Mouse (Mus musculus): ENCODE measurements around the gene Tcf20.

The Tcf20 gene

GRCm38 (mm10) chr15:82960786-82961561, 26.7 kb downstream of the Tcf20 start:
- DNase-seq (ENCODE audit: extremely low spot score, low read depth, low spot score), result no peak

DNA sequence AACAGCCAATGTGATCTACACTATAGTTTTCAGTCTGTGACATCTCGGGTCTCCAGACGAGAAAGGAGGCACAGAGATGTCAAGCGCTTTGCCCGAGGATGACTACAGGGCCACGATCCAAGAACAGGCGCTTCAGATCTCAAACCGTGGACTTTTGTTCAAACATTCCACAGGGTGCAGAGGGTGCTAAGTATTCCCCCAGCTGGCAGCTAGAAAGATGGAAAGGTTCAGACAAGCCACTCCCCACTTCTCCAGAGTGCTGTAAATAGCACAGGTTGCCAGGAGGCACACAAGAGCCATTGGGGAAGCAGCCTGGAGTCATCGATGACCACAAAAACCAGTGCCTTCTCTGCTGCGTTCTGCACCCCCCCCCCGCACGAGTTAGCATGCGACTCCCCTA, 28.5 kb downstream of the Tcf20 start:
- DNase-seq (ENCODE audit: extremely low spot score, low read depth, low spot score), result no peak

DNA sequence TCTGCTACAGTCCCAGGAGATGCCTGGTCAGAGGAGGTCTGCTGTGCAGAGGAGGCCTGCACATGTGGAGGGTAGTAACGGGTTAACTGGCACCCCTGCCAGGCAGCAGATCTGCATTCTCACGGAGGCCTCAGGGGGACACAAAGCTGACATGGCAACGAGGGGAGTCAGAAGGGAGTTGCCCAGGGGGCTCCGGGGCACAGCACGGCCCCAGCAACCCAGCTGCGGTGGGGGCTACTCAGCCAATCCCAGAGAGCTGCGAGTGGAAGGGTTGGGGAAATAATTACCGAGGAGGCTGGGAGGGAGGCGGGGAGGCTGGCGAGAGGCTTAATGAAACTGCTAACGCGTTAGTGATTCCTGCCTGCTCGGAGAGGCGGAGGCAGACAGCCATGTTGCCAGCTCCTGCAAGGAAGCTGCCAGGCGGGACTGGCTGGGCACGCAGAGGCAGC, 29.4 kb downstream of the Tcf20 start:
- DNase-seq (ENCODE audit: extremely low spot score, low read depth, low spot score), result no peak

DNA sequence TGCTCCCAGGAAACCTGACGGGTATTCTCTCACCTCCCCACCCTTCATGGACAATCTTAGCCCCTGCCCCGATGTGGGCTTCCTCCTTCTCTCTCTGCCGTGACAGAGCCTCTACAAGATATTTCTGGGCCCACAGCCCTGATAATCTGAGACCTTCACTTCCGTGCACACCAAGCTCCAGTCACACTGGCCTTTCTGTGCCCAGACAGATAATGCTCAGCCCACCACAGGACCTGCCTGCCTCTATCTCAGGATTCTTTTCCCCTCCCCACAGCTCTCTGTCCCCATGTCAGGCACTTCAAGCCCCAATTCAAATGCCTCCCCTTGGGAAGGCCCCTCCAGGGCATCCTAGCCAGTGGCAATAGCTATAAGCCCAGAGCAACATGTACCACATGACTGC, 31.0 kb downstream of the Tcf20 start:
- DNase-seq (ENCODE audit: extremely low spot score, low read depth, low spot score), result no peak

DNA sequence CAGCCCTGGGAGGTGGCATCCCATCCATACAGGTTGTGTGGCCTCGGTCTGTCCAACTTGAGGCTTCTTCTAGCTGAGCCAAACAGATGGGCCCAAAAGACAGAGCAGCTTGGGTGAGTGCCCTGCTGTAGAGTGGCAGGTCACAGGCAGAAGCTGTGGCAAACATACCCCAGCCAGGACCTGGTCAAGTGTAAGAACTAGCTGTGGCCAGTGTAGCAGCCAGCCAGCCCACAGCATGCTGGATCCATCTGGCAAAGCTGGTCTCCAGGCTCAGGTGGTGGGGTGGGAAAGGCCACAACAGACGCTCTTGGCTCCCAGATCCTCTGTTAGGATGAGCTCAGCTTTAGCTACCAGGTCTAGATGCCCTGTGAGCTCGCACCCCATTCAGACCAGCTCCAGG, 31.4 kb downstream of the Tcf20 start:
- DNase-seq (ENCODE audit: extremely low spot score, low read depth, low spot score), result no peak

DNA sequence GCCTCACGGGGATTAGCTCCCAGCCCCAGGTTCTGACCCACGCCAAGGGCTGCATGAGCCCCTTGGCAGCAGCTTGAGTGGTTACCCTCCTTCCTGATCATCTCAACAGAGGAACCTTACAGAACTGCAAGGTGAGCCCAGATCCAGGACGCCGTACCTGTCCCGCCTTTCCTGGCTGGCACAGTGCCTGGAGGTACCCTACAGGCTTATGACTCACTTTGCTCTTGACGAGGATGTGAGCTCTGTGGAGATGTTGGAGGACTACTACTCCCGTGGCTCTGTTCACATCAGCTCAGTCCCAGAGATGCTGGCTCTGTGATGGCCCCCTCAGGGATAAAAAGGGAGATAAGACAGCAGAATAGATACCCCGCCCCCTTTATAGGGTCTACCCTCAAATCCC, 32.4 kb downstream of the Tcf20 start:
- DNase-seq (ENCODE audit: extremely low spot score, low read depth, low spot score), result no peak

DNA sequence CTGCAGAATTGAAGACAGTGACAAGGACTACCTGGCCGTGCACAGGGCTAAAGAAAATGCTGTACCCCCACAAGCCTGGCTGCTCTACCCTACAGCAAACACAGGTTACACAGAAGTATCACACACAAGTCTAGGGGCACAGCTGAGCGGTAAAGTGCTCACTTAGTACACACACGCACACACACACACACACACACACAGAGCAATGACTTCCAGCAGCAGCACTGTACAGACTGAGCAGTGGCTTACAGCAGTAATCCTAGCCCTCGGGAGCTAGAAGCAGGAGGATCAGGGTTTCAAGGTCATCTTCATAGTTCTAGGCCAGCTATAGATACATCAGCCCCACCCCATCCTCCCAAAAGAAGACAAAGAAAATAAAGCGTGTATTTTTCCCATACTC, 33.6 kb downstream of the Tcf20 start:
- no peak for DNase-seq (ENCODE audit: extremely low spot score, low read depth, low spot score)

DNA sequence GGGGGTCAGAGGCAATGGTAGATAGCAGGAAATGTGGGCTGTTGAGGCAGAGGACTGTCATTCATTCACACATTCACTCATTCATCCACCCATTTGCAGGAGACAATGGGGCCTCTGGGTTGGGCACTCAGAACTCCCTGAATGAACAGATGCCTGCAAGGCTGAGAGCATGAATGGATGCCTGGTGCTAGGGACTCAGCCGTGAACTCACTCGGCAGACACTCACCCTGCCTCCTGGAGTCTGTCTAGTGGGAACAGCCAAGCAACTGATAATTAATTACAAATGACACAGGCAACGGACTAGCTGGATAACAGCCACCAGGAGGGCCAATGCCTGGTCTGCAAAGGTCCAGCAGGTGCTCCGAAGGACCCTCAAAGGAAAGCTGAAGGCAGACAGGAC, 34.6 kb downstream of the Tcf20 start:
- no peak for DNase-seq (ENCODE audit: extremely low spot score, low read depth, low spot score)

GRCm38 (mm10) chr15:82952292-82952705, 35.4 kb downstream of the Tcf20 start:
- DNase-seq (ENCODE audit: extremely low spot score, low read depth, low spot score), result no peak

- no peak for DNase-seq (ENCODE audit: extremely low spot score, low read depth, low spot score)
Measured at GRCm38 (mm10) chr15:82950246-82950645, 37.4 kb downstream of the Tcf20 start.

DNA sequence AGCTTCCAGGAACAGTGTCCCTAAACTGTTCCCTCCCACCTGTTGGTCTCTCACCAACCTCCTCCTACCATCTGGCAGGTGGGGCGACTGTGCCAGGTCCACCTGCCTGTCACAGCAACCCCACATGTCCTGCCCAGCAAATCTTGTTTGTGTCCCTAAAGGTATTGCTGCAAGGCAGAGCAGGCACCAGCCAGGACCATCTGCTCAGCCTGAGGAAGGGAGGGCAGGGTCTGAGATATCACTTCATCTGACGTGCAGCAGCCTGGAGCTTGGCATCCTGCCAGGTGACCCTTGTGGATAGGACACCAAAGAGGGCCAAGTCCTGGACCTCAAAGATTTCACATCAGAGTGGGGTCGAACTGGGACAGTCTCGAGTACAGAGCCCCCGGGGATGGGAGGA, 40.2 kb downstream of the Tcf20 start:
- DNase-seq (ENCODE audit: extremely low spot score, low read depth, low spot score), result no peak

DNA sequence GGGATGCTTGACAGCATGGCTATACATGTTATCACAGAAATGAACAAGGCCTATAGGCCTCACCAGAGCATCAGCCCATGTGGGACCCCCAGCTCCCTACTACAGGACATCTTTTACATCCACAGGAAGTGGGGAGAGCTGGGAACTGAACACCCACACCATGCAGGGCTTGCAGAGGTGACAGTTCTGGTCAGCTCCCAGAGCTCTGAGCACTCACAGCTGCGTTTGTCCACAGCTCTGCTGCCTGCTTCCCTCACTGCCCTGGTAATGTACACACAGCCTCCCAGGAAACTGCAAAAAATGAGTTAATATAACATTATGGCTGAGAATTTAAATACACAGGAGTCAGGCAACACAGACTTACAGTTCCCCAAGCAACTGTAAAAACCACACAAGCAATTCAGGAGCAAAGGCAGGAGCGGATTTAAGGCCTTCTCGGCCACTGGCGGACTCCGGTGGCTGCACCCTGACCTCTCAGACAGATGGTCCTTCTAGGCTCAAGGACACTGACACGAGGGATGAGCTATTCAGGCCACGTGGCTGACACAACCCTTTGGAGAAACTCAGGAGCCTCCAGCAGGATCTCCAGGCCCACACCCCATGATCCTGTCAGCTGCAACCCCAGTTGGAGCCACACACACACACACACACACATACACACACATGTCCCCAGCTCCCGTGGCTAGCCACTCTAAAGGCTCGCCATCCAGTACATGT, 43.0 kb downstream of the Tcf20 start:
- DNase-seq (ENCODE audit: extremely low spot score, low read depth, low spot score), result no peak

GRCm38 (mm10) chr15:82941733-82942132, 45.9 kb downstream of the Tcf20 start:
- no peak for DNase-seq (ENCODE audit: extremely low spot score, low read depth, low spot score)

DNA sequence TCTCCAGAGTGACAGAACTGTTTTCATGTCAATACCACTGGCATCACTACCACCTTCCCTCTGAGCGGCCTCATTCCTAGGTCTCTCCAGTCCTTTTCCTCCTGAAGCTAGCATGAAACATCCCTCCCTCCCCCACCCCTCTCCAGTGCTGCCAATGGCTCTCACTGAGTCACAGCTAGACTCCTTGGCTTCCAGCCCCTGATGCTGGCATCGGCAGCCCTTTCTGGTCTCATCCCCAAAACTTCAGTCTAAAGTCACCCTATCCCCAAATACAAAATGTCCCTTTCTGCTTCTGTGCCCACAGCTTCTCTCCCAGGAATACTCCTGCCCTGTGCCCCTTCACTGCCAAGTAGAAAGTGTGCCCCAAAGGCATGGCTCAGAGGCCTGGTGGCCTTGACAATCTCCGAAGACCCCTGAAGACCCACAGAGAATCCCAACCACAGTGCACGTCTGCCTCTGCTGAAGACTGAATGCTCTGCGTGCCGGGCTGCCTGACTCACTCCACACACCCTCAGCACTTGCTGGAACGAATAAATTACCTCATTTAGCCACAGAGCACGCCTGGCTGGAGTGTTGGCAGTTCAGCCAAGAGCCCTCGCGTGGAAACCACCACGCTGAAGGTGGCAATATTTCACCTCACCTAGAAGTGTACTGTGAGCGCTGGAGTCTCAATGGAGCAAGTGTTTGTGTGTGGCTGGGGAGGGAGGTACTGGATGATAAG, 47.0 kb downstream of the Tcf20 start:
- no peak for DNase-seq (ENCODE audit: extremely low spot score, low read depth, low spot score)

GRCm38 (mm10) chr15:82938155-82938569, 49.5 kb downstream of the Tcf20 start:
- no peak for DNase-seq (ENCODE audit: extremely low spot score, low read depth, low spot score)

DNA sequence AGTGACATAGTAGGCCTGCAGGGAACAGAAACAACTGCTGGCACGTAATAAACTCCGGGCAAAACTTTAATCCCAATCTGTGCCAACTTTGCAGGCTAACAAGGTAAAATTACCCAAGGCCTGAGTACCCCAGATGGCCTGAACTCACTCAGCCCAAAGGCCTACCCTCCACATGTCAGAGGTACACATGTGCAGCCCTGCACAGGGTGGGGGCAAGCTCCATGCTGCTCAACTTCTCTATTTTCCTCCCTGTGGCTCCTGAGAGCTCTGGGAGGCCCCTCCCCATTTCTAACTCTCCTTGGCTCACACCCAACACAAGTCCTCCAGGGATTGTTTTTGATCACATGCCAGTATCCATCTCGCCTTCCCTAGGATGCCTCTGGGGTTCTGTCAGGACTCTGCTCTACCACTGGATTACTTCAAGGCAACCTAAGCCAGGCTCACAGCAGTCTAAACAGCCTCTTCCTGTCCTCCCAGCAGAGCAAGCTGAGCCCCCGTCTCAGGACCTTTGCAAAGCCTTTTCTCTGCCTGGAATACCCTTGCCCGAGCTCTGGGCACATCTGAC, 50.2 kb downstream of the Tcf20 start:
- DNase-seq (ENCODE audit: extremely low spot score, low read depth, low spot score), result no peak

GRCm38 (mm10) chr15:82934971-82935370, 52.7 kb downstream of the Tcf20 start:
- DNase-seq (ENCODE audit: extremely low spot score, low read depth, low spot score), result no peak

DNA sequence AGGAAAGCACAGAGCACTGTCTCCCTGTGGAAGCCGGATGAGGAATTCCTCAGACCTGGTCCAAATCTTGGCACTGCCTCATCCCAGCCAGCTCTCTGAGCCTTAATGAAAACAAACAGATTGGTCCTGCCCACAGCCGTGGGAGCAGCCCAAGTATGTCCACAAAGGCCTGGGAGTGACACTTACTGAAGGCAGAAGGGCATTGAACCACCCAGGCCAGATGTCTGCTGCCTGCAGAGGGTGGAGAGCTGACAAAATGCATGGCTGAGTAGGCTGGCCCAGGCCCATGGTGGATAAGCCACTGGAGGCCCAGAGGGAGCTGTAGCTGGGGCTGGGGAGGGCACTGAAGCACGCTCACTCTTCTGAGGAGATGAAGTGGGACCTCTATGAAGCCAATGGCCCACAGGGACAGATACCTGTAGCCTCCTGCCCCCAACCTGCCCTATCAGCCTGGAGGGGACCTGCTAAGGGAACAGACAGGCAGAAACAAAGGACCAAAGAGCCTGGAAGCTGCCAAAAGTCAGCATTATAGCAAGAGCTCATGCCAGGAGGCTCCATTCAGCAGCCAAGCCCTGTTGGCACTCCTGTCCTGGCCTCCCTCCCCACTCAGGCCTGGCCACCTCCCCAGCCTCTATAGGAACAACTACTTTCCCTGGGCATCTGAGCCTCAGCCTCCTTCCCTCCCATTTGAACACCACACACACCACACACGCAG, 54.6 kb downstream of the Tcf20 start:
- no peak for DNase-seq (ENCODE audit: extremely low spot score, low read depth, low spot score)

DNA sequence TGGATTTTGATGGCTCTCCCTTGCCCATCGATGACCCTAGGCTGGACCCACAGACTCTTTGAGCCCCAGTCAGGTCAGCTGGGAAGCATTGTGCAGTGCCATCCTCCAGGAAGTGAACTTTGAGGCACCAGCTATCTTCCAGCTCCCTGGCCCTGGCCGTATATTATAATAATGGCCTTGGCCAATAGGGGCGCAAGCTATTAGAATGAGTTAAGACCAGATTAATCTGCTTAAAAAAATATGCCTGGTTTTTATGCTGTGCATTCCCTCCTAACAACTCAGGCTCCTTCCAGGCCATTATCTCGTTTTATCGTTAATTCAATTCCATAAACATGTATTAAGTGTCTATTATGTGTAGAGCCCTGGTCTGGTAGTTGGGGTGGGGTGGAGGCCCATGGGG, 56.2 kb downstream of the Tcf20 start:
- no peak for DNase-seq (ENCODE audit: extremely low spot score, low read depth, low spot score)

DNA sequence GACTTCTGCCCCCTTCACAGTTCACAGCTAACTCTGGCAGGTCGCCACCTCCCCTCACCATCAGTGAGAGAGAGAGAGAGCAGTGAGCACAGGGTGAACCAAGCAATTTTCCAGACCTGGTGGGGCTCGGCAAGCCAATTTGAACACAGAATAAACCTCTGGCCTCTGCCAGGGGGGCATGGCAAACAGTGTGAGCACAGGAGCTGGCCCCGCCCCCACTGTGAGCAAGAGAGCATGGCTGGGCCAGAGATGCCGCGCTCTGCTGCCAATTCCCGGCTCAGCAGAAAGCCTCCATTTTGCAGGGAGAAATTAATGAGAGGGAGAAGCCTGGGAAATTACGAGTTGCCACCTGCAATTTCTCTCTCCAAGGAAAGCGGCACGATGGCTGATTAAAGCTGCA, 58.1 kb downstream of the Tcf20 start:
- no peak for DNase-seq (ENCODE audit: extremely low spot score, low read depth, low spot score)

- DNase-seq (ENCODE audit: extremely low spot score, low read depth, low spot score), result no peak
Measured at GRCm38 (mm10) chr15:82928844-82929243, 58.8 kb downstream of the Tcf20 start.
